Mouse (Mus musculus): ENCODE data around the gene Lst1. TPM values are rescaled to one million over a fixed set of nuclear protein-coding genes. Genes with fewer than 3 reads are reported as not detected.

The Lst1 gene
- polyA plus RNA-seq, 1 experiment from 2014 or later = 17.5 TPM

DNA sequence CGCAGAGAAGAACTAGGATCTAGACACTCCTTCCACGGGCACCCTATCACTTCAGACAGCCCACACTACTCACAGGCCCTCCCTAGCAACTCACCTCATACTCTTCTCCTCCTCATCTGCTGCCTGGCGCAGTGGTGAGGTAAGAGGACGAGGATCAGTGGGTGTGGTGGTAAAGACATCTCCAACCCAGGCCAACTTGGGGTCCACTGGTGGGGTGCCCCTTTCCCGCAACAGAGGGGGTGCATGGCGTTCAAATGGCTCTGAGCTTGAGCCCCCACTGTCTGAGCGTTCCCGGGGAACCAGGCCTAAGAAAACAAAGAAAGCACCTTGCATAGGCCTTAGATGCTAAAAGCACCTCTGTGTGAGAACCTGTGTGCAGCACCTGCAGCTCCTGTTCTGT is 31.0 kb downstream of the Lst1 start:
- WGBS = 90% methylated on average over 8 of the region's 8 CpGs
- no peak for ATAC-seq (ENCODE audit: low FRiP score, low TSS enrichment)

GRCm38 (mm10) chr17:35156461-35157200 is 31.6 kb downstream of the Lst1 start:
- peaks cover 83% of the 10 kb centered on the region for H3K36me3 ChIP-seq (ENCODE audit: control insufficient read depth, insufficient read depth, low read length)
- H3K9ac ChIP-seq (ENCODE audit: low read length) = no peak overlapping the region
- no peak for ATAC-seq (ENCODE audit: low FRiP score, low TSS enrichment)
- TF ChIP-seq CTCF (IDR thresholded peaks at IDR 0.05; ENCODE audit: low read depth) (no peak), EP300 (optimal IDR thresholded peaks at IDR 0.05) (no peak)
- no peaks in the 10 kb centered on the region for H3K4me1 ChIP-seq (replicated peaks; ENCODE audit: control insufficient read depth, insufficient read depth)
- DNase-seq (ENCODE audit: low spot score) = no peak
- H3K27ac ChIP-seq (replicated peaks) = no peak overlapping the region
- H3K9me3 ChIP-seq (ENCODE audit: control insufficient read depth, low read length) = no peaks in the 10 kb centered on the region
- H3K4me2 ChIP-seq (replicated peaks; ENCODE audit: low read depth) = no peak overlapping the region
- no peaks in the 10 kb centered on the region for H3K27me3 ChIP-seq (ENCODE audit: control insufficient read depth, insufficient read depth, low read length)
- no peak overlapping the region for H3K4me3 ChIP-seq (ENCODE audit: low read depth, low read length)
- WGBS = 88% methylated on average over 33 of the region's 33 CpGs

More for the DNA sequence above, 31.0 kb downstream of the Lst1 start:
- no peak overlapping the region for H3K4me2 ChIP-seq (replicated peaks; ENCODE audit: low read depth)
- H3K4me3 ChIP-seq (ENCODE audit: low read depth, low read length) = no peak overlapping the region
- no peak for TF ChIP-seq CTCF (IDR thresholded peaks at IDR 0.05; ENCODE audit: low read depth)
- TF ChIP-seq EP300 (optimal IDR thresholded peaks at IDR 0.05) = no peak
- H3K27ac ChIP-seq (replicated peaks) = no peak overlapping the region
- DNase-seq (ENCODE audit: low spot score) = no peak
- no peaks in the 10 kb centered on the region for H3K9me3 ChIP-seq (ENCODE audit: control insufficient read depth, low read length)
- H3K36me3 ChIP-seq (ENCODE audit: control insufficient read depth, insufficient read depth, low read length) = peaks cover 84% of the 10 kb centered on the region
- no peaks in the 10 kb centered on the region for H3K4me1 ChIP-seq (replicated peaks; ENCODE audit: control insufficient read depth, insufficient read depth)
- H3K9ac ChIP-seq (ENCODE audit: low read length) = no peak overlapping the region
- no peaks in the 10 kb centered on the region for H3K27me3 ChIP-seq (ENCODE audit: control insufficient read depth, insufficient read depth, low read length)

- ATAC-seq (ENCODE audit: low FRiP score, low TSS enrichment) (no peak), DNase-seq (ENCODE audit: low spot score) (no peak)
- H3K4me3 ChIP-seq (ENCODE audit: low read depth, low read length) = no peak overlapping the region
- WGBS = 81% methylated on average over 12 of the region's 12 CpGs
- no peaks in the 10 kb centered on the region for H3K9me3 ChIP-seq (ENCODE audit: control insufficient read depth, low read length)
- H3K9ac ChIP-seq (ENCODE audit: low read length) = no peak overlapping the region
- H3K4me2 ChIP-seq (replicated peaks; ENCODE audit: low read depth) = no peak overlapping the region
- no peak for TF ChIP-seq CTCF (IDR thresholded peaks at IDR 0.05; ENCODE audit: low read depth)
- TF ChIP-seq EP300 (optimal IDR thresholded peaks at IDR 0.05) = no peak
- peaks cover 79% of the 10 kb centered on the region for H3K36me3 ChIP-seq (ENCODE audit: control insufficient read depth, insufficient read depth, low read length)
- H3K4me1 ChIP-seq (replicated peaks; ENCODE audit: control insufficient read depth, insufficient read depth) = no peaks in the 10 kb centered on the region
- H3K27me3 ChIP-seq (ENCODE audit: control insufficient read depth, insufficient read depth, low read length) = no peaks in the 10 kb centered on the region
- no peak overlapping the region for H3K27ac ChIP-seq (replicated peaks)
These were observed 32.8 kb downstream of the Lst1 start for GRCm38 (mm10) chr17:35155451-35155850.

DNA sequence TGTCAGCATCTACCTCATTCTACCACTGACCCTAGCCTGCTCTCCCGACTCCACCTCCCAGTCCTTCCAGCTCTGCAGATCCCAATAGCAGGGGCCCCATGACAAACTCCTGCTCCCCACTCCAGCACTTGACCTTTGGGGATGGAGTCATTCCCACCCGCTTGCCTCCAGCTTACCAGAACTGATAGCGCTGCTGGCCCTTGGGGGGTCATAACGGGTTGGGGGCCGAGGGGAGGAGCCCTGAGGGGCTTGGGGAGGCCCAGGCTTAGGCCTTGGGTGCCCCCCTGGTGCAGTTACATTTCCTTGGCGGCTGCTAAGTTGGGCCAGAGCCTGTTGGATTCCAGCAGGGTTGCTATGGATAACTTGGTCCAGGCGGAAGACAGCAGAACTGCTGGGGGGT is 33.6 kb downstream of the Lst1 start:
- Histone ChIP-seq H3K27ac (replicated peaks) (no peak overlapping the region), H3K4me3 (ENCODE audit: low read depth, low read length) (no peak overlapping the region), H3K4me2 (replicated peaks; ENCODE audit: low read depth) (no peak overlapping the region), H3K9ac (ENCODE audit: low read length) (no peak overlapping the region), H3K36me3 (ENCODE audit: control insufficient read depth, insufficient read depth, low read length) (peaks cover 78% of the 10 kb centered on the region), H3K4me1 (replicated peaks; ENCODE audit: control insufficient read depth, insufficient read depth) (no peaks in the 10 kb centered on the region), H3K9me3 (ENCODE audit: control insufficient read depth, low read length) (no peaks in the 10 kb centered on the region), H3K27me3 (ENCODE audit: control insufficient read depth, insufficient read depth, low read length) (no peaks in the 10 kb centered on the region)
- ATAC-seq (ENCODE audit: low FRiP score, low TSS enrichment) (no peak), DNase-seq (ENCODE audit: low spot score) (no peak)
- TF ChIP-seq EP300 (optimal IDR thresholded peaks at IDR 0.05) (no peak), CTCF (IDR thresholded peaks at IDR 0.05; ENCODE audit: low read depth) (no peak)
- WGBS = 78% methylated on average over 7 of the region's 7 CpGs

- Histone ChIP-seq H3K4me1 (replicated peaks; ENCODE audit: control insufficient read depth, insufficient read depth) (no peaks in the 10 kb centered on the region), H3K36me3 (ENCODE audit: control insufficient read depth, insufficient read depth, low read length) (peaks cover 76% of the 10 kb centered on the region), H3K4me3 (ENCODE audit: low read depth, low read length) (no peak overlapping the region), H3K4me2 (replicated peaks; ENCODE audit: low read depth) (no peak overlapping the region), H3K27me3 (ENCODE audit: control insufficient read depth, insufficient read depth, low read length) (no peaks in the 10 kb centered on the region), H3K9ac (ENCODE audit: low read length) (no peak overlapping the region), H3K27ac (replicated peaks) (no peak overlapping the region), H3K9me3 (ENCODE audit: control insufficient read depth, low read length) (no peaks in the 10 kb centered on the region)
- DNase-seq (ENCODE audit: low spot score) (no peak), ATAC-seq (ENCODE audit: low FRiP score, low TSS enrichment) (no peak)
- 76% methylated on average over 4 of the region's 4 CpGs for WGBS
- TF ChIP-seq CTCF (IDR thresholded peaks at IDR 0.05; ENCODE audit: low read depth) (no peak), EP300 (optimal IDR thresholded peaks at IDR 0.05) (no peak)
These were observed 34.3 kb downstream of the Lst1 start for GRCm38 (mm10) chr17:35153931-35154330.

- Histone ChIP-seq H3K36me3 (ENCODE audit: control insufficient read depth, insufficient read depth, low read length) (peaks cover 74% of the 10 kb centered on the region), H3K4me2 (replicated peaks; ENCODE audit: low read depth) (no peak overlapping the region), H3K4me1 (replicated peaks; ENCODE audit: control insufficient read depth, insufficient read depth) (no peaks in the 10 kb centered on the region), H3K27ac (replicated peaks) (no peak overlapping the region), H3K9ac (ENCODE audit: low read length) (no peak overlapping the region), H3K9me3 (ENCODE audit: control insufficient read depth, low read length) (no peaks in the 10 kb centered on the region), H3K4me3 (ENCODE audit: low read depth, low read length) (no peak overlapping the region), H3K27me3 (ENCODE audit: control insufficient read depth, insufficient read depth, low read length) (no peaks in the 10 kb centered on the region)
- 87% methylated on average over 9 of the region's 9 CpGs for WGBS
- TF ChIP-seq EP300 (optimal IDR thresholded peaks at IDR 0.05) (no peak), CTCF (IDR thresholded peaks at IDR 0.05; ENCODE audit: low read depth) (no peak)
- no peak for DNase-seq (ENCODE audit: low spot score)
- no peak for ATAC-seq (ENCODE audit: low FRiP score, low TSS enrichment)
These were observed 35.2 kb downstream of the Lst1 start for GRCm38 (mm10) chr17:35153077-35153476.
